Mouse (Mus musculus) heart, postnatal 4 days (tissue): ENCODE data around the gene Nfat5. TPM values are rescaled to one million over a fixed set of nuclear protein-coding genes. Genes with fewer than 3 reads are reported as not detected.
A peak's percentile ranks its signal among the peaks of the same experiment; 100 is the strongest.

Source experiments
- DNase-seq: peaks from one replicate; pipeline ENCODE4 v3.0.0; 2021
- total RNA-seq, 2 experiments: library from RNA; stranded (reverse); gene quantifications; 2 replicates each; pipeline ENCODE4 v1.2.3; 2021

The Nfat5 gene
- total RNA-seq, 2 experiments from 2014 or later: 46.5 to 49.4 TPM

- no peak for DNase-seq
Observed at GRCm38 (mm10) chr8:107292119-107292927, 947 bp upstream of the Nfat5 start.

DNA sequence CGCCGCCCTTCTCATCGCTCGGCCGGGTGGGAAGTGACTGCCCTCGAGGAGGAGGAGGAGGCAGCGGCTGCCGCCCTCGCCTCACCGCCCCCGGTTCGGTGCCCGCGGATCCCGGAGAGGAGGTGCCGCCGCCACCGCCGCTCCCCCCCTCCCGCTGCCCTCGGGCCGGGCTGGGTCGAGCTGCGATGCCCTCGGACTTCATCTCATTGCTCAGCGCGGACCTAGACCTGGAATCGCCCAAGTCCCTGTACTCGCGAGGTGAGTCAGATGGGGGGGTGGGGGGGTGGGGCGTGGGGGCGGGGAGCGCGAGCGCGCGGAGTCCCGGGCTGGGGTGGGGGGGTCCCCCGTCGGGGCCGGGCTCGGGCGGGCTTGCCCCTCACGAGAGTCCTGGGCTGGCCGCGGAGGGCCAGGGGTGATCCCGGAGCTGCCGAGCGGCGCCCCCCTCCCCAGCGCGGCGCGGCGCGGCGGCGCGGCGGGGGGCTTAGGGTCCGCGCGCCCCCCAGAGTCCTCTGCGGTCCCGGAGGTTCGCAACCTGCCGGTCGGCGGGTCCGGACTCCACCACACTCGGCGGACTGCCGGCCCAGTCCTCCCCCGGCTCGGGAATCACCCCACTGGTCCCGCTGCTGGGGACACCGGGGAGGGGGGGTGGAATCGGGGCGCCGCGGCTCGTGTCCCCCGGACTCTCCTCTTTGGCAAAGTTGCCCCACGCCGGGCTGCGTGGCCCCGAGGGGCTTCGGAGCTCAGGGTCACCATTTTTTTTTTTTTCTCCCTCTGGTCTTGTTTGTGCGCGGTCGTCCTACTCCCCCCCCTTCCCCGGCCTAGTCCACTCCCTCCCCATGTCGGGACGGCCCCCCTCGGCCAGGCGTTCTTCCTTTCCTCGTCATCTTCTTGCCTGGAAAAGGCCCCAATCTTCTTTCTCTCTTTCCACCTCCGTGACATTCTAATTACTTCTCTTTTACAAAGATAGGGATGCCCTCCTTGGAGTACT, 665 bp downstream of the Nfat5 start:
- DNase-seq: peak; percentile 70

DNA sequence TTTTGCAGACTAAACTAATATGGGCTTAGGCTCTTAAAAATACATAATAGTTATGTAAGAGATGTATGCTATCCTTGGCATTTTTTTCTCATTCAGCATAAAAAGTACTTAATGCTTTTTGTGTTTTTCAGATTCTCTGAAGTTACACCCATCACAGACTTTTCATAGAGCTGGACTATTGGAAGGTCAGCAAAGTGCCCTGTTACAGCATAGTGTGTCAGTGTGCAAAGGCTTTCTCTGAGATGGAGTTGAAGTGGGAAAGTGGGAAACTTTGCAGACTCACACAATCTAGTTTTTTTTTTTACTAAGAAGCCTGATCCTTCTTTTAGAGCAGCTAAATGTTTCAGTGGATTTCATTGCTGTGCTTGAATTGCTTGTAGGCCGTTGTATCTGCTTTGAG, 2.2 kb downstream of the Nfat5 start:
- no peak for DNase-seq

- DNase-seq: no peak
Observed at GRCm38 (mm10) chr8:107311876-107312275, 18.6 kb downstream of the Nfat5 start.

DNA sequence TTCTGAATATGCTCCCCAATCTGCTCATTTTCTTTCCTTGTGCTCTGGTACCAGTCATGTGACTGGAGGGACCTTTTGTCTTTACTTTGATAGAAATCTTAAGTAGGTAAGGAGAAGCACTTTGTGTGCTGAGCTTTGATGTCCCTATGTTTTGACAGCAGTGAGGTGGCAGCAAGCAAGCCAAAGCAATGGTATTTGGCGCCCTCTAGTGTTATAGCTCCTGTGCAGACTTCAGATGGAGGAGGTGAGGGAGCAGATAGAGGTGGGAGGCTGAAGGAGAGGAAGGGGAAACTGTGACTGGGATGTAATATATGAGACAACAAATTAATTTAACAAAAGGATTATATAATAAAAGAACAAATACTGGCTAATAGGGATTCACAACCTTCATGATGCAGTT, 30.9 kb downstream of the Nfat5 start:
- peak; percentile 85 for DNase-seq

DNA sequence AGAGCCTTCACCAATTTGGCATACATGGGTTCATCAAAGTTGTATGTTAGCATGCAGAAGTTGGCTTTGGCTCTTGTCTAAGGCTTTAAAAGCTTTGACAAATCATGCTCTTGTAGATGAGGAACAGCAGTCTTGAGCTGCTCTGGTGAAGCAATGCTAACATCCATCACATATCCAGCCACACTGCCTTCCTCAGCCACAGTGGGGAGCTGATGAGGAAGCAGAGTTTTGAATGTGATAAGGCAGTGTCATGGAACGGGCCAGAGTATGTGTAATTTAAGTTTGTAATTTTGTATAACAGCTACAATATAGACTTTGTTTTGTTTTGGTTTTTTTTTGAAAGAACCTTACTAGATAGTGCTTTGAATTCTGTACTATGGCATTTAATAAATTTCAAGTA, 36.3 kb downstream of the Nfat5 start:
- DNase-seq: peak; percentile 23

- DNase-seq: no peak
Observed at GRCm38 (mm10) chr8:107336480-107336879, 43.2 kb downstream of the Nfat5 start.

- no peak for DNase-seq
Observed at GRCm38 (mm10) chr8:107370311-107370710, 77.0 kb downstream of the Nfat5 start.

- DNase-seq: peak; percentile 26
Observed at GRCm38 (mm10) chr8:107377346-107377745, 84.1 kb downstream of the Nfat5 start.

- DNase-seq: no peak
Observed at GRCm38 (mm10) chr8:107380734-107381133, 87.5 kb downstream of the Nfat5 start.

DNA sequence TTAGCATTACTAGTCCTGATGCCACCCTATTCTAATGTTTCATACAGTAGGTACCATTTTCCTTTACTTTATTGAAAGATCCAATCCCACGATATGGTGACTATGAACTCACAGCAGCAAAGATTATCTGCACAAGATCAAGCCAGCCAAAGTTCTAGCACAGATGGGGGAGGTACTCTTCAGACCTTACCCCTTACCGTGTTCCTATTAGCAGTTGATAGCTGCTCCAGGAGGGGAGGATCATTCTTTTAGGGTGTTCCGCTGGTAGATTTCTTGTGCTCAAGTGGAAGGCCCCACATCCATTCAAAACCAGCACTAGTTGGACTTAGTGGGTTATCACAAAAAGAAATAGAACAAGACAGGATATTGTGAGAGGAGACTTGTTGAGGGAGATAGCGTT, 88.4 kb downstream of the Nfat5 start:
- no peak for DNase-seq

DNA sequence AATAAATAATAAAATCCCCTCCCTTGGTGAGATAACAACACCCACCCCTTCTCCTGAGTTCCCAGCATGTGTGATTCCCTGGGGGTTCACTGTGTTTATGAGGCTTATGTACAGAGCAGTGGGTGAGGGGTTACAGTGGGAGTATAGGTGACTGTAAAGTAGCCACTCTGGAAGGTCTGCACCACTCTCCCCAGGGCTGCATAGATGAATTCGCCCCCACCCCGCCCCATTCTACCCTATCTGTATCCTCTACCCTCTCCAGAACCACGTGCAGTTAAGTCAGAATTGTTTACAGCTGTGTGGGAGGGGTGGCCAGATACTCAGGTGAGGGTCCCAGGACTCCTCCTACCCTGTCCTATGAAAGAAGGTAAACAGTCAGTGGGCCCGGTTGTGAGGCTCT, 89.6 kb downstream of the Nfat5 start:
- no peak for DNase-seq

- no peak for DNase-seq
Observed at GRCm38 (mm10) chr8:107384651-107385050, 91.4 kb downstream of the Nfat5 start.

GRCm38 (mm10) chr8:107385063-107385462, 91.8 kb downstream of the Nfat5 start:
- no peak for DNase-seq

DNA sequence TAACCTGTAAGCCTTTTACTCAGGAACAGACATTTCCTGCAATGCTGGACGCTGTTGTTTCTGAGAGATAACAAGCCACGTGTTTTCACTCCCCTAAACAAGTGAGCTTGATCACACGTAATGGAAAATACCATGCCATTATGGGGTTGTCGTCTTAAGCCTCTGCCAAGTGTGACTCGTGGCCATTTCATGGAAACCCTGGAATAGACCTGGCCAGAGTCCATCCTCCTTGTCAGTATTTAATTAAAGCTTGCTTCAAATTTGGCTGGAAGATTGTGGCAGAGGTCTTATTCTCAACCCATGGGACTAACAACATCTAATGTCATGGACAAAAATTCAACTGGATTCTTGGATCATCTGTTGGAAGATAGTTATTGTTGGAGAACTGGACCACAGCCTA, 92.9 kb downstream of the Nfat5 start:
- DNase-seq: peak; percentile 84

GRCm38 (mm10) chr8:107386642-107387041, 93.4 kb downstream of the Nfat5 start:
- no peak for DNase-seq

DNA sequence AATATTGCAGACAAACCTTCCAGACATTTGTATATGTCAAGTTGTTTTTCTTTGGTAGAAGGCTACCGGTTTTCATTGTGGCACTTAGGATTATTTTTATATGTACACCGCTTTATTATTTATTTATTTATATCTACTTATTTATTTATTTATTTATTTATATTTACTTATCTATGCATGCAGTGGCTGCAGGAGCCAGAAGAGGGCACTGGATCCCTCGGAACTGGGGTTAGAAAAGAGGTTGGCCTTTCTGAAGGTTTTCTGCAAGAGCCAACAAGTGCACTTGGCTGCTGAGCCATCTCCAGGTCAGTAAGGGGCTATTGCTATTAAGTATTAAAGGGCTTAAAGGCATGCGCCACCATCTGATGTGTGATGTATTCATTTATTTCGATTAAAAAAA, 94.6 kb downstream of the Nfat5 start:
- DNase-seq: peak; percentile 60

GRCm38 (mm10) chr8:107389557-107389956, 96.3 kb downstream of the Nfat5 start:
- peak; percentile 85 for DNase-seq

DNA sequence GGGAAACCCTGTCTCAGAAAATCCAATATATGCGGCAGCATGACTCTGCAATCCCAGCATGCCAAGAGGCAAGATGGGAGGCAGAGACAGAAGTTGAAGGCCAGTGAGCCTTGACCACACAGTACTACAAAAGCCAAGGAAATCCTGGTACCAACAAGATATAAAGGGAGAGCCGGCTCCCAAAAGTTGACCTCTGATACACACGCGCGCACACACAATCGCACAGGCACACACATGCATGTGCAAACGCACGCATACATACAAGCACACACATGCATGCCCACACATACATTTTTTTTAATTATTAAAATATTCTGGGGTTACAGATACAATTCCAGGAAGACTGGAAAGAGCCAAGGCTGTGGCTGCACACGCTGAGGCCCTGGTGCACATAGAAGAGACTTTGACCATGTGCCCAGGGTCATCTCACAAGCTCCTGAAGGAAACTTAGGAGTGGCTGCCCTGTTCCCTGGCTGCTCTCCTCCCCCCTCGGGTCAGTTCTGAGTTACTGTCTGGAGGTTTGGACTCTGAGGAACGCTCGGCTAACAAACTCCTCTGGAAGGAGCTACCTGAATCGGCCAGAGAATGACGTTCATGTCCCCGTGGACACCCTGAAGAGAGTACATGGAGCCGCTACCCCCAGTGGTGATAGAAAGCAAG, 97.3 kb downstream of the Nfat5 start:
- DNase-seq: no peak

DNA sequence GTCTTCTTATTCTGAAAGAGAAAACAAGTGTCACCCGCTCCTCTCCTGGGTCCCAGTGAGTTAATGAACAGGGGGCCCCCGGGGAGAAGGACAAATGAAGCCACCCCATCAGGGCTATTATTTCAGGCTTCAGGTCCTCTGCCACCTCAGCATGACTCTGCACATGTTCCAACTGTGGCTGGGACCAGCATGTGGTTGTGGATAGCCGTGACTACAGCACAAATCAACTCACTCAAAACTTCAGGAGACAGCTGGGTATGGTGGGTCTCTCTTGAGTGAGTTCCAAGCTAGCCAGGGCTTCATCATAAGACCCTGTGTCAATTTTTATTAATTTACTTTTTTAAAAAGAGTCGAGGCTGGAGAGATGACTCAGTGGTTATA, 97.9 kb downstream of the Nfat5 start:
- DNase-seq: no peak

DNA sequence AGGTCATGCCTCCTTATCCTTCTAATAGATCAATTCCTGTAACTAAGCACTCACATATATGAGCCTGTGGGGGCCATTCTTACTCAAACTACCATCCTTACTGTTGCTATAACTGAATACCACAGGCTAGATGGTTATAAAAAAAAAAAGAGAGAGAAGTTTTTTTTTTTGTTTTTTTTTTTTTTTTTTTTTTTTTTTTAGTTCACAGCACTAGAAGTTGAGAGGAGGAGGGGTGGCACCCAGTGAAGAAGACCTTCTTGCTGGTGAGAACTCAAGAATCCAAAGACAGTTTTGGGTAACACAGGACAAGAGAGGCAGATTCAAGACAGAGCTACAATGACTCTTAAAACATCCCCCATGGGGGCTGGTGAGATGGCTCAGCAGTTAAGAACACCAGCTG, 102.1 kb downstream of the Nfat5 start:
- DNase-seq: no peak

- DNase-seq: no peak
Observed at GRCm38 (mm10) chr8:107396106-107396670, 102.9 kb downstream of the Nfat5 start.

DNA sequence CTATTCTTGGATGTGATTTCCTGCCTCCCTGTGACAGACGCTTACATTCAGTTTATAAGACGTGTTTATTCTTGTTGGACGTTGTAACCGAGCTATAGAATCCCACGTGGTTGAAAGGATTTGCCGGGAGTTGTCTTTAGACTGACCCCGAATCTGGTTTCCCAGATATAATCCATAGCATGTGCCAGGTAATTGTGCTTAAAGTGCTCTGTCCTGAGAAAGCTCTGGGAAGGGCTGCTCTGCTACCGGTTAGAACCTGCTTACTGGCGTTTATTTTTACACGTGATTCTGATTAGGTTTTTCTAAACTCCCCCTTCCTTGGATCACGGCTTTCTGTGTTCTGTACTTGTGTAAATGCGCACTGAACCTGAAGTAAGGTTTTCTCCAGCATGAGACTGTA, 104.4 kb downstream of the Nfat5 start:
- DNase-seq: no peak
